Mouse (Mus musculus) E14TG2a.4 (cell line): ENCODE results near the gene Gnaq.

Experiments
- CTCF ChIP-seq: conservative IDR thresholded peaks from 2 replicates; pipeline ENCODE4 v1.5.1; 2014; ENCODE audit warnings: low read length
- POU5F1 ChIP-seq: IDR thresholded peaks from 2 replicates; pipeline ENCODE4 v1.6.1; 2014; ENCODE audit warnings: low read length, borderline replicate concordance

GRCm38 (mm10) chr19:16168192-16168591, 35.6 kb downstream of the Gnaq start:
- no peak for TF ChIP-seq CTCF
- TF ChIP-seq POU5F1, result no peak
